Mouse (Mus musculus) kidney, postnatal 14 days (tissue): ENCODE results near the gene Hrh3.

Experiments used
- DNase-seq: peaks from one replicate; pipeline ENCODE4 v3.0.0; 2022; ENCODE audit warnings: mixed read lengths

Gene Hrh3

GRCm38 (mm10) chr2:180105441-180106190, 1.3 kb upstream of the Hrh3 start:
- DNase-seq: no peak

- no peak for DNase-seq
Measured at GRCm38 (mm10) chr2:180104659-180105377, 530 bp upstream of the Hrh3 start.

- DNase-seq: no peak
Measured at GRCm38 (mm10) chr2:180103151-180103977, 924 bp downstream of the Hrh3 start.

- DNase-seq: no peak
Measured at GRCm38 (mm10) chr2:180099529-180099928, 4.8 kb downstream of the Hrh3 start.

- DNase-seq: no peak
Measured at GRCm38 (mm10) chr2:180098167-180098566, 6.1 kb downstream of the Hrh3 start.

- DNase-seq: no peak
Measured at GRCm38 (mm10) chr2:180097585-180097984, 6.7 kb downstream of the Hrh3 start.

GRCm38 (mm10) chr2:180095711-180096110, 8.6 kb downstream of the Hrh3 start:
- DNase-seq: no peak

- no peak for DNase-seq
Measured at GRCm38 (mm10) chr2:180090285-180090684, 14.0 kb downstream of the Hrh3 start.

GRCm38 (mm10) chr2:180087472-180087871, 16.8 kb downstream of the Hrh3 start:
- DNase-seq: no peak

- DNase-seq: no peak
Measured at GRCm38 (mm10) chr2:180086637-180087027, 17.7 kb downstream of the Hrh3 start.

GRCm38 (mm10) chr2:180085926-180086636, 18.2 kb downstream of the Hrh3 start:
- DNase-seq: no peak

GRCm38 (mm10) chr2:180084565-180084964, 19.7 kb downstream of the Hrh3 start:
- DNase-seq: no peak

GRCm38 (mm10) chr2:180083063-180083462, 21.2 kb downstream of the Hrh3 start:
- no peak for DNase-seq

GRCm38 (mm10) chr2:180080680-180081079, 23.6 kb downstream of the Hrh3 start:
- no peak for DNase-seq

GRCm38 (mm10) chr2:180077622-180078021, 26.7 kb downstream of the Hrh3 start:
- no peak for DNase-seq

GRCm38 (mm10) chr2:180072886-180073285, 31.4 kb downstream of the Hrh3 start:
- DNase-seq: no peak

- no peak for DNase-seq
Measured at GRCm38 (mm10) chr2:180071671-180072070, 32.6 kb downstream of the Hrh3 start.

- DNase-seq: peak; percentile 96
Measured at GRCm38 (mm10) chr2:180070481-180071453, 33.5 kb downstream of the Hrh3 start, which contains the start of gene Mtg2. Gene Mtg2, plus strand, starts transcription at chr2:180070588.

- no peak for DNase-seq
Measured at GRCm38 (mm10) chr2:180069770-180070480, 34.4 kb downstream of the Hrh3 start.

- DNase-seq: no peak
Measured at GRCm38 (mm10) chr2:180063338-180064131, 40.8 kb downstream of the Hrh3 start.
